Mouse (Mus musculus): ENCODE results near the gene Mrpl35. TPM values are rescaled to one million over a fixed set of nuclear protein-coding genes. Genes with fewer than 3 reads are reported as not detected.
"Not testable (repeated sequence)": the region's sequence is repeated elsewhere in the genome, so short reads cannot be mapped to it uniquely, and the experiment has no call there.

Gene Mrpl35
- 63.3 and 66.1 TPM in 2 replicates for polyA plus RNA-seq (2015; fragmentation: Nextera tagmentation; extraction: Ambion mirVana)

DNA sequence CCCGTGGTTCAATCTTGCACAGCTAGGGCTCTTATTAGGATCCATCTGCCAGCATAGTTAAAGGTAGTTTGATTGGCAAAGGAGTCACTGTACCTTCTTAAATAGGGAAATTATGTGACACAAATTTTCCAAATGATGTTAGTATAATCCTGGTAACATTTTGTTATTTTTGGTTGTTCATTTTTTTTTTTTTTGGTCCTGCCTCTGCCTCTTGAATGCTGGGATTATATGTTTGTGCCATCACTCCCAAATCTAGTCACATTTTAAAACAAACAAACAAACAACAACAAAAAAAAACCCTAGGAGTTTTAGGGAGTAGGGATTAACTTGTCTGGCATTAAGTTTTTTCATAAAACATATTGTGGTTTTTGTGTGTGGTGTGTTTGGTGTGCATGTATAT is at the start of gene Mrpl35:
Gene Mrpl35 (minus strand): TSS at position 101 of the 400 bp plus-strand sequence.
- Histone ChIP-seq H3K36me3 (no peaks in the 10 kb centered on the region), H3K4me3 (replicated peaks) (no peak within 1 kb of the TSS), H3K4me2 (no peak within 1 kb of the TSS), H3K27me3 (replicated peaks) (no peaks in the 10 kb centered on the region), H3K27ac (no peak within 1 kb of the TSS), H3K4me1 (peaks cover 4% of the 10 kb centered on the region; the same call in 1 of the 2 replicates), H3K9ac (no peak within 1 kb of the TSS), H3K9me3 (no peaks in the 10 kb centered on the region)
- 42% methylated on average over 1 of the region's 1 CpGs for WGBS
- ATAC-seq (ENCODE audit: insufficient read depth, low FRiP score, low read depth): no peak

DNA sequence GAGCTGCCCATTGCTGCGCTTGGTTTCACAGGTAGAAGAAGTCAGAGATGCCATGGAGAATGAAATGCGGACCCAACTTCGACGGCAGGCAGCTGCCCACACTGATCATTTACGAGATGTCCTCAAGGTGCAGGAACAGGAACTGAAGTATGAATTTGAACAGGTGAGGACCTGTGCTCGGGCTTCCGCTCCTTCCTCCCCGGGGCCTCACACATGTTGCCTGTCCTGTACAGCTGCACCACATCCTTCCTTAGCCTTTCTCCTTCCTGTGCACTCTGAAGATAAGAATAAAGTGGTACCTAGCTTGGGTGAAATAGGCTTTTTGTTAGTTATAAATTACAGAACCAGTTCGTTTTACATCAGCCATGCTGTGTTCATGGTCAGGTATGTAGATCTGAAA is 44.6 kb upstream of the Mrpl35 start:
- WGBS: 91% methylated on average over 9 of the region's 9 CpGs
- Histone ChIP-seq H3K9me3 (no peaks in the 10 kb centered on the region), H3K9ac (no peak overlapping the region), H3K36me3 (peaks cover 39% of the 10 kb centered on the region), H3K4me1 (no peaks in the 10 kb centered on the region), H3K4me3 (replicated peaks) (no peak overlapping the region), H3K27me3 (replicated peaks) (no peaks in the 10 kb centered on the region), H3K4me2 (no peak overlapping the region), H3K27ac (no peak overlapping the region)
- no peak for ATAC-seq (ENCODE audit: insufficient read depth, low FRiP score, low read depth)

DNA sequence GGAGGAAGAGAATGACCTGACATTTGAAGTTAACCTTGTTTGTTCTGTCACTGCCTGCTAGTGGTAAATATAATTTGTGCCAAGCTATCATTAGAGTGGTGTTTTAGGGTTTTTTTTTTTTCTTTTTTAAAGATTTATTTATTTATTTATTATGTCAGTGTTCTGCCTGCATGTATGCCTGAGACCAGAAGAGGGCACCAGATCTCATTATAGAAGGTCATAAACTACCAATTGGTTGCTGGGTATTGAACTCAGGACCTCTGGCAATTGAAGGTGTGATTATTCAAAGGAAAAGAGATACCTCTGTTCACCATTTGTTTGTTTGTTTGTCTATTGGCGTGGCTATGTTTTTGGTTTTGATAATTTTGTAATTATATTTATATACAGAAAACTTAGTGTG is 42.0 kb upstream of the Mrpl35 start:
- Histone ChIP-seq H3K4me1 (no peaks in the 10 kb centered on the region), H3K4me3 (replicated peaks) (no peak overlapping the region), H3K9me3 (no peaks in the 10 kb centered on the region), H3K9ac (no peak overlapping the region), H3K27ac (no peak overlapping the region), H3K27me3 (replicated peaks) (no peaks in the 10 kb centered on the region), H3K36me3 (peaks cover 37% of the 10 kb centered on the region), H3K4me2 (no peak overlapping the region)
- no peak for ATAC-seq (ENCODE audit: insufficient read depth, low FRiP score, low read depth)
- 93% methylated on average over 1 of the region's 1 CpGs for WGBS

DNA sequence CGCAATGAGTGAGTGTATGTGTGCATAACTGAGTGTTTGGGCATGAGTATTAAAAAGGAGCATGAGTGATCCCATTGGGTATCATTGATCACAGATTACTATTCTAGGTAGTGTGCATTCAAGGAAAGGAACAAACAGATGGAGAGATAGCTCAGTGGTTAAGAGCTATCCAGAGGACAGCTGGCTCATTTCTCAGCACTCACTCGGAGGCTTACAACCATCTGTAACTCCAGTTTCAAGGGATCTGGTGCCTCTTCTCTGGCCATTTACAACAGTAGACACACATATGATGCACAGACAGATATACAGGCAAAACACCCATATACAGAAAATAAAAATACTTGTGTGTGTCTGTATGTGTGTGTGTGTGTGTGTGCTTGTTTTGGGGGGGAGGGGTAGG is 41.0 kb upstream of the Mrpl35 start:
- H3K4me1 ChIP-seq: no peaks in the 10 kb centered on the region
- H3K36me3 ChIP-seq: peaks cover 43% of the 10 kb centered on the region
- H3K9me3 ChIP-seq: no peaks in the 10 kb centered on the region
- H3K4me2 ChIP-seq: no peak overlapping the region
- no peak overlapping the region for H3K9ac ChIP-seq
- no peaks in the 10 kb centered on the region for H3K27me3 ChIP-seq (replicated peaks)
- WGBS: 82% methylated on average over 2 of the region's 2 CpGs
- ATAC-seq (ENCODE audit: insufficient read depth, low FRiP score, low read depth): no peak
- no peak overlapping the region for H3K4me3 ChIP-seq (replicated peaks)
- no peak overlapping the region for H3K27ac ChIP-seq

DNA sequence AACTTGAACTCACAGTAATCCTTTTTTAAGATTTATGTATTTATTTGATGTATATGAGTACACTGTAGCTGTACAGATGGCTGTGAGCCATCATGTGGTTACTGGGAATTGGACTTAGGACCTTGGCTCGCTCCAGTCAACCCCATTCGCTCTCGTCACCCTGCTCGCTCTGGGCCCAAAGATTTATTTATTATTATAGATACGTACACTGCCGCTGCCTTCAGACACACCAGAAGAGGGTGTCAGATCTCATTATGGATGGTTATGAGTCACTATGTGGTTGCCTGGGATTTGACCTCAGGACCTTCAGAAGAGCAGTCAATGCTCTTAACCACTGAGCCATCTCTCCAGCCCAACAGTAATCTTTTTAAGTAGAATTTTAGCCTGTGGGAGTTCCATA is 20.1 kb upstream of the Mrpl35 start:
- H3K27ac ChIP-seq; H3K9ac ChIP-seq; ATAC-seq (ENCODE audit: insufficient read depth, low FRiP score, low read depth); H3K4me2 ChIP-seq; H3K36me3 ChIP-seq; H3K4me1 ChIP-seq; H3K9me3 ChIP-seq; H3K27me3 ChIP-seq (replicated peaks); H3K4me3 ChIP-seq (replicated peaks): not testable (repeated sequence)
- WGBS: 82% methylated on average over 6 of the region's 6 CpGs

DNA sequence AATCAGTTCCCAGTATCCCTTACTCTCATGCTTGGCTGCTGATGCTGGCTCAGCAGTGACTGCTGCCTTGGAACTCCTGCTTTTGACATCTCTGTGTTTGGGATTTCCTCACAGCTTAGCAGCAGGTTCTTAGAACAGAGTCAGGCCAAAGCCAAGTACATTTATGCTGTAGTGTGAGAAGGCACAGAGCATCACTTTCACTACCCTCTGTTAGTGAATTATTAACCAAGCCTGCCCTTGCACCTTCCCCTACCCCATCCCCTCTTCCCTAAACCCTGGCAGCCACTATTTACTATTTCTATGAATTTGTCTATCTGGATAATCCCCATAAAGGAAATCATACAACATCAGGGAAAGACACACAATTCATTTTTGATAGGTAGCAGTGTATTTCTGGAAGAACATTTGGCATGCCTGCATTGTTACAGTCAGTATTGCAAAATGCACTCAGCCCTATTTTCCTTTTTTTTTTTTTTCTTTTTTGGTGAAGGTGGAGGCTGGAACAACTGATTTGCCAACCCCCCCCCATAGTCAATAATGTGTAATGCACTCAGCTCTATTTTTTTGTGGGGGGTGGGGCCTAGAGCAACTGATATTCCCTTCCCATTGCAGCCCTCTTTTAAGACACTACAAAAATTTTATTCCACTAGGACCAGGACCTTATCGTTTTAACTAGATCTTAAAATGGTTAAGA is 14.0 kb upstream of the Mrpl35 start:
- no peak overlapping the region for H3K4me2 ChIP-seq
- 98% methylated on average over 1 of the region's 1 CpGs for WGBS
- H3K27me3 ChIP-seq (replicated peaks): no peaks in the 10 kb centered on the region
- no peak overlapping the region for H3K27ac ChIP-seq
- H3K9ac ChIP-seq: no peak overlapping the region
- ATAC-seq (ENCODE audit: insufficient read depth, low FRiP score, low read depth): no peak
- no peaks in the 10 kb centered on the region for H3K36me3 ChIP-seq
- H3K4me1 ChIP-seq: no peaks in the 10 kb centered on the region
- H3K9me3 ChIP-seq: no peaks in the 10 kb centered on the region
- no peak overlapping the region for H3K4me3 ChIP-seq (replicated peaks)

DNA sequence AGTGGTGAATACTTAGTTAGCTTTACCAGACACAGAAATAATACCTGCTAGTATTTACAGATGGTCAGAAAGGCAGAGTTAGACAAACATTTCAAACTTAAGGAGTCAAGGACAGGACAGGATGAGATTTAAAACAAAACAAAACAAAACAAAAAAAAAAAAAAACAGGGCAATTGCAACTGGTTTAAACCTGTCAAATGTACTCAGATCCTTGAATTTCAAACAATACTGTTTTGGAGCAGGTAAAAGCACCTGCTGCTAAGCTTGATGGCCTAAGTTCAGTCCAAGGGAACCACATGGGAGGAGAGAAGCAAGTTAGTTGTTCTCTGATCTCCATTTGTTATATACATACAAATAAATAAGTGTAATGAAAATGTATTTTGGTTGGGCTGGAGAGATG is 13.0 kb upstream of the Mrpl35 start:
- no peak overlapping the region for H3K4me3 ChIP-seq (replicated peaks)
- H3K9me3 ChIP-seq: no peaks in the 10 kb centered on the region
- H3K27ac ChIP-seq: no peak overlapping the region
- H3K36me3 ChIP-seq: no peaks in the 10 kb centered on the region
- ATAC-seq (ENCODE audit: insufficient read depth, low FRiP score, low read depth): no peak
- H3K4me2 ChIP-seq: no peak overlapping the region
- H3K27me3 ChIP-seq (replicated peaks): no peaks in the 10 kb centered on the region
- H3K4me1 ChIP-seq: no peaks in the 10 kb centered on the region
- no peak overlapping the region for H3K9ac ChIP-seq

DNA sequence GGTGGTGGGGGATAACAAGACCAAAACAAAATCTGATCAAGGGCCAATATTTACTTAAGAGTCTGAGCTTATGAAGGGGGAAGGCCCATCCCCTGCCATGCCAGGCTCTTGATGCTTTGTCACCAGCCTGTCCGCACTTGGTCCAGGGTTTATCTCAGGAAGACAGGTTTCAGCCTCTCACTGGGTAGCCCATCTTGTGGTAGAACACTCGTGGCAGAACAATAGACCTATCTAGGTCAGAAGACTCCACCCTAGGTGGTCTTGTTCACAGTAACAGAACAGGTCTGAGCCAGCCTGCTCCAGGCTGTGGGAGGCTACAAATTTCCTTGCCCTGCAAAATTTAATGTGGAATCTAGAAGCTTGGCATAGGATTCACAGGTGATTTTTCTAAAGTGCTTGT is 10.0 kb upstream of the Mrpl35 start:
- 60% methylated on average over 2 of the region's 2 CpGs for WGBS
- Histone ChIP-seq H3K36me3 (no peaks in the 10 kb centered on the region), H3K4me1 (peaks cover 4% of the 10 kb centered on the region), H3K9me3 (no peaks in the 10 kb centered on the region), H3K4me2 (no peak overlapping the region), H3K9ac (no peak overlapping the region), H3K4me3 (replicated peaks) (no peak overlapping the region), H3K27me3 (replicated peaks) (no peaks in the 10 kb centered on the region), H3K27ac (no peak overlapping the region)
- ATAC-seq (ENCODE audit: insufficient read depth, low FRiP score, low read depth): no peak

DNA sequence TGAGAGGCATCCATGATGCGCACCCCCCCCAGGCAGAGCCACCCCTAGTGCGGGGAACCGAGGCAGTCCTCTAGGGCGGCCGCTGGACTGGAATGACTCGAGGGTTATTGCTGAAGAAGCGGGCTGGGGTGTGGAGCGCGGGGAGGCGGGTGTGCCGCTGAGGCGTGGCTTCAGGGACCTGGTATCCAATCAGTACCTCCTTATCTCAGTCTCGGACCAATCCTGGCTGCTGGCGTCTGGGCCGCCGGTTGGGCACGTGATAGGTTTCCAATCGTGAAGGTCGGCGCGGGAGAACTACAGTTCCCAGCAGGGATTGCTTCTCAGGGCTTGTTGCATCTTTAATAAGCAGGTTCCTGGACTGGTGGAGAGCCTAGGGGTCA is 4.8 kb upstream of the Mrpl35 start:
- Histone ChIP-seq H3K27ac (peak overlapping the region; percentile 92), H3K9me3 (no peaks in the 10 kb centered on the region), H3K36me3 (no peaks in the 10 kb centered on the region), H3K9ac (peak overlapping the region; percentile 53), H3K4me3 (replicated peaks) (peak overlapping the region; percentile 70), H3K27me3 (replicated peaks) (no peaks in the 10 kb centered on the region), H3K4me2 (peak overlapping the region; percentile 64), H3K4me1 (peaks cover 4% of the 10 kb centered on the region)
- peak; percentile 99 for ATAC-seq (ENCODE audit: insufficient read depth, low FRiP score, low read depth)
- under 1% methylated on average over 21 of the region's 21 CpGs for WGBS

DNA sequence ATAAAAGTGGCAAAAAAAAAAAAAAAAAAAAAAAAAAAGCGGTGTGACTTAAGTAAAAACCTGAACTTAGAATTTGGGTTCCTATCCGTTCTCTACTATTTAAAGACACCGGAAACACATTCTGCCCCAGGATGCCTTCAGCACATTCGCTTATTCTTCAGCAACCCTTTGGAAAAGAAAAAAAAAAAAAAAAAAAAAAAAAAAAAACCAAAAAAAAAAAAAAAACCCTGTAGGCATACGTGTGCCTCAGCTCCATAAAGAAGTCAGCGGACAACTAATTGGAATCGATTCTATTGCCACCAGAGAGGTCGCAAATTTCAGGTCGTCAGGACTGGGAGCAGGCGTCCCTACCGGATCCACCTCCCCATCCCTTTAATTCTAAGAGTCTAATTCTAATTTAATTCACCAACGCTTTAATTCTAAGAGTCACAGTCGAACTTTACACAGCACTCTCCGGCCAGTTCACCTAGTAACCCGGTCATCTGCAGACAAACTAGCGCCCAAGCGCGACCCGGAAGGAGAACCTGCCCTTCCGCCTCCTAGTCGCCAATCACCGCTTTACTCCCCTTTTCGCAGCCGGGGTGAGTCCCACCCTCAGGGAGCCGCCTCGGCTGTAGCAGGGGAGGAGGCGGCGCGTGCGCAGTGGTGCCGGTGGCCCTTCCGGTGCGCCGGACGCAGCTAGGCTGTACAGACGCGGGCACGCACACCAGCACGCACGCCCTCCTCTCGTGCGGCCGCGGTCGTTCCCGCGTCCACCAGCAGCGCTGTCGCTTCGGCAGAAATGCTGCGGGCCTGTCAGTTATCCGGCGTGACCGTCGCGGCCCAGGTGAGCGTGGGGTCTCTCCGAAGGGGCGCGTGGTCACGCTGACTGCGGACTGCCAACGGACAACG is 4.2 kb upstream of the Mrpl35 start, which contains the start of gene Immt:
Gene Immt (plus strand): TSS at position 642 of the 891 bp plus-strand sequence.
- peak within 1 kb of the TSS; percentile 92 for H3K27ac ChIP-seq
- peaks cover 4% of the 10 kb centered on the region for H3K4me1 ChIP-seq
- H3K9me3 ChIP-seq: no peaks in the 10 kb centered on the region
- peak within 1 kb of the TSS; percentile 64 for H3K4me2 ChIP-seq
- ATAC-seq (ENCODE audit: insufficient read depth, low FRiP score, low read depth): peak; percentile 100
- no peaks in the 10 kb centered on the region for H3K27me3 ChIP-seq (replicated peaks)
- H3K36me3 ChIP-seq: no peaks in the 10 kb centered on the region
- peak within 1 kb of the TSS; percentile 53 for H3K9ac ChIP-seq
- WGBS: under 1% methylated on average over 63 of the region's 64 CpGs
- H3K4me3 ChIP-seq (replicated peaks): peak within 1 kb of the TSS; percentile 70

DNA sequence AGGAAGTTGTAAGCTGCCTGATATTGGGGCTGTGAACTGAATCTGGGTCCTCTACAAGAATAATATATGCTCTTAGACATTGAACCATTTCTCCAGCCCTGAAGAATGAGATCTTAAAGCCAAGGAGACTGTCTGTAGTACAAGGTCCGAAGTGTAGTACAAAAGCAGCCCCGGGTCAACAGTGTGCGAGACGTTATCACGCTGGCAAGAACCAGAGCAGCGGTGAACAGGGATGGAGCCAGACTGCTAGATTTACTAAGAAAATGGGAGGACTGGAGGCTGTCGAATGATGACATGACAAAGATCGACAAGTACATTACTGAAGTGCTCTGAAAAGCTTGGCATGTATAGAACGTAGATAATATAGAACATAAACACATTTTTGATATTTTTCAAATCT is 3.0 kb upstream of the Mrpl35 start:
- ATAC-seq (ENCODE audit: insufficient read depth, low FRiP score, low read depth): no peak
- Histone ChIP-seq H3K9ac (no peak overlapping the region), H3K4me2 (no peak overlapping the region), H3K9me3 (no peaks in the 10 kb centered on the region), H3K27me3 (replicated peaks) (no peaks in the 10 kb centered on the region), H3K27ac (no peak overlapping the region), H3K4me1 (peaks cover 4% of the 10 kb centered on the region), H3K36me3 (no peaks in the 10 kb centered on the region), H3K4me3 (replicated peaks) (no peak overlapping the region)
- WGBS: 91% methylated on average over 9 of the region's 9 CpGs

DNA sequence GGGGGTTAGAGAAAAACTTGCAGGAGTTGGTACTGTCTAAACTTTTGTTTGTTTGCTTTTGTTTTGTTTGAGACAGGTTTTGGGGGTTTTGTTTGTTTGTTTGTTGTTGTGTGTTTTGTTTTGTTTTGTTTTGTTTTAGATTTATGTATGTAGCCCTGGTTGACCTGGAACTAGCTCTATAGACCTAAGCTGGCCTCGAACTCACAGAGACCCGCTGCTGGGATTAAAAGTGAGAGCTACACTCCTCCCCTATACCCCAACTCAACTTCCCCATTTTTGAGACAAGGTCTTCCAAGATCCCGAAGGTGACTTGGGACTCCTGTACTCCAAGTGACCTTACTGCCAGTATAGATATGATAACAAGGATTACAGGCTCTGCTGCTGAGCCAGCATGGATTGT is 2.8 kb downstream of the Mrpl35 start:
- no peaks in the 10 kb centered on the region for H3K27me3 ChIP-seq (replicated peaks)
- no peaks in the 10 kb centered on the region for H3K36me3 ChIP-seq
- H3K9ac ChIP-seq: no peak overlapping the region
- H3K4me1 ChIP-seq: peaks cover 4% of the 10 kb centered on the region; the same call in 1 of the 2 replicates
- ATAC-seq (ENCODE audit: insufficient read depth, low FRiP score, low read depth): no peak
- peak overlapping the region; percentile 67 for H3K4me3 ChIP-seq (replicated peaks)
- H3K4me2 ChIP-seq: peak overlapping the region; percentile 67
- H3K27ac ChIP-seq: no peak overlapping the region
- no peaks in the 10 kb centered on the region for H3K9me3 ChIP-seq
- 37% methylated on average over 3 of the region's 3 CpGs for WGBS

Measured in stomach, embryonic 15.5 days (tissue).